Mouse (Mus musculus): ENCODE data around the gene Tmprss12. TPM values are rescaled to one million over a fixed set of nuclear protein-coding genes. Genes with fewer than 3 reads are reported as not detected.
"Not testable (repeated sequence)": the region's sequence is repeated elsewhere in the genome, so short reads cannot be mapped to it uniquely, and the experiment has no call there.

Gene Tmprss12
- polyA plus RNA-seq, 1 experiment from 2014 or later = not detected

GRCm38 (mm10) chr15:100277586-100277985 is 3.1 kb upstream of the Tmprss12 start:
- WGBS = 97% methylated on average over 3 of the region's 3 CpGs
- no peaks in the 10 kb centered on the region for H3K9me3 ChIP-seq (replicated peaks)
- no peak for ATAC-seq (ENCODE audit: low FRiP score)

GRCm38 (mm10) chr15:100288980-100289379 is 8.3 kb downstream of the Tmprss12 start:
- H3K27me3 ChIP-seq (replicated peaks) = no peaks in the 10 kb centered on the region
- H3K4me2 ChIP-seq = no peak overlapping the region
- H3K27ac ChIP-seq (replicated peaks) = no peak overlapping the region
- H3K36me3 ChIP-seq = no peaks in the 10 kb centered on the region
- no peak overlapping the region for H3K9ac ChIP-seq (replicated peaks)
- H3K4me1 ChIP-seq = no peaks in the 10 kb centered on the region
- WGBS = 90% methylated on average over 6 of the region's 6 CpGs
- no peaks in the 10 kb centered on the region for H3K9me3 ChIP-seq (replicated peaks)
- H3K4me3 ChIP-seq (replicated peaks) = no peak overlapping the region
- ATAC-seq (ENCODE audit: low FRiP score) = no peak

More at GRCm38 (mm10) chr15:100277586-100277985, 3.1 kb upstream of the Tmprss12 start:
- Histone ChIP-seq H3K4me3 (replicated peaks) (no peak overlapping the region), H3K27me3 (replicated peaks) (no peaks in the 10 kb centered on the region), H3K36me3 (no peaks in the 10 kb centered on the region), H3K4me1 (no peaks in the 10 kb centered on the region), H3K4me2 (no peak overlapping the region), H3K27ac (replicated peaks) (no peak overlapping the region), H3K9ac (replicated peaks) (no peak overlapping the region)

- WGBS = 64% methylated on average over 5 of the region's 5 CpGs
- Histone ChIP-seq H3K27me3 (replicated peaks) (no peaks in the 10 kb centered on the region), H3K27ac (replicated peaks) (no peak overlapping the region), H3K4me2 (no peak overlapping the region), H3K4me1 (no peaks in the 10 kb centered on the region), H3K9ac (replicated peaks) (no peak overlapping the region), H3K9me3 (replicated peaks) (no peaks in the 10 kb centered on the region), H3K36me3 (no peaks in the 10 kb centered on the region), H3K4me3 (replicated peaks) (no peak overlapping the region)
- no peak for ATAC-seq (ENCODE audit: low FRiP score)
These were observed 10.2 kb downstream of the Tmprss12 start for GRCm38 (mm10) chr15:100290858-100291257.

GRCm38 (mm10) chr15:100292326-100292725 is 11.7 kb downstream of the Tmprss12 start:
- WGBS = 58% methylated on average over 7 of the region's 7 CpGs
- no peaks in the 10 kb centered on the region for H3K27me3 ChIP-seq (replicated peaks)
- H3K9me3 ChIP-seq (replicated peaks) = no peaks in the 10 kb centered on the region
- H3K4me2 ChIP-seq = no peak overlapping the region
- H3K27ac ChIP-seq (replicated peaks) = no peak overlapping the region
- no peak for ATAC-seq (ENCODE audit: low FRiP score)
- no peaks in the 10 kb centered on the region for H3K4me1 ChIP-seq
- H3K9ac ChIP-seq (replicated peaks) = no peak overlapping the region
- no peaks in the 10 kb centered on the region for H3K36me3 ChIP-seq
- no peak overlapping the region for H3K4me3 ChIP-seq (replicated peaks)

GRCm38 (mm10) chr15:100297856-100298255 is 17.2 kb downstream of the Tmprss12 start:
- H3K27ac ChIP-seq (replicated peaks) = no peak overlapping the region
- WGBS = 92% methylated on average over 5 of the region's 5 CpGs
- H3K9me3 ChIP-seq (replicated peaks) = no peaks in the 10 kb centered on the region
- no peaks in the 10 kb centered on the region for H3K27me3 ChIP-seq (replicated peaks)
- no peak overlapping the region for H3K4me3 ChIP-seq (replicated peaks)
- H3K4me1 ChIP-seq = no peaks in the 10 kb centered on the region
- no peaks in the 10 kb centered on the region for H3K36me3 ChIP-seq
- no peak for ATAC-seq (ENCODE audit: low FRiP score)
- H3K9ac ChIP-seq (replicated peaks) = no peak overlapping the region
- no peak overlapping the region for H3K4me2 ChIP-seq

- ATAC-seq (ENCODE audit: low FRiP score) = no peak
- H3K4me3 ChIP-seq (replicated peaks) = no peak overlapping the region
- 83% methylated on average over 6 of the region's 6 CpGs for WGBS
- H3K4me2 ChIP-seq = no peak overlapping the region
- peaks cover 10% of the 10 kb centered on the region for H3K4me1 ChIP-seq
- no peaks in the 10 kb centered on the region for H3K27me3 ChIP-seq (replicated peaks)
- no peak overlapping the region for H3K27ac ChIP-seq (replicated peaks)
- no peaks in the 10 kb centered on the region for H3K36me3 ChIP-seq
- no peak overlapping the region for H3K9ac ChIP-seq (replicated peaks)
- H3K9me3 ChIP-seq (replicated peaks) = no peaks in the 10 kb centered on the region
These were observed 19.9 kb downstream of the Tmprss12 start for GRCm38 (mm10) chr15:100300499-100300898.

- no peaks in the 10 kb centered on the region for H3K27me3 ChIP-seq (replicated peaks)
- no peak for ATAC-seq (ENCODE audit: low FRiP score)
- no peak overlapping the region for H3K27ac ChIP-seq (replicated peaks)
- peaks cover 14% of the 10 kb centered on the region for H3K4me1 ChIP-seq
- H3K9me3 ChIP-seq (replicated peaks) = no peaks in the 10 kb centered on the region
- H3K9ac ChIP-seq (replicated peaks) = no peak overlapping the region
- no peaks in the 10 kb centered on the region for H3K36me3 ChIP-seq
- WGBS = 86% methylated on average over 15 of the region's 15 CpGs
- no peak overlapping the region for H3K4me3 ChIP-seq (replicated peaks)
- H3K4me2 ChIP-seq = no peak overlapping the region
These were observed 20.9 kb downstream of the Tmprss12 start for GRCm38 (mm10) chr15:100301556-100301955.

- Histone ChIP-seq H3K27ac (replicated peaks) (no peak overlapping the region), H3K4me2 (peak overlapping the region; percentile 82), H3K4me3 (replicated peaks) (peak overlapping the region; percentile 54), H3K9ac (replicated peaks) (peak overlapping the region; percentile 69; the same call in 1 of the 2 replicates), H3K4me1 (peaks cover 14% of the 10 kb centered on the region), H3K27me3 (replicated peaks) (no peaks in the 10 kb centered on the region), H3K36me3 (no peaks in the 10 kb centered on the region), H3K9me3 (replicated peaks) (no peaks in the 10 kb centered on the region)
- no peak for ATAC-seq (ENCODE audit: low FRiP score)
- WGBS = 58% methylated on average over 8 of the region's 8 CpGs
These were observed 22.9 kb downstream of the Tmprss12 start for GRCm38 (mm10) chr15:100303428-100304018.

- H3K27me3 ChIP-seq (replicated peaks) = no peaks in the 10 kb centered on the region
- WGBS = 2% methylated on average over 25 of the region's 30 CpGs
- no peaks in the 10 kb centered on the region for H3K36me3 ChIP-seq
- peak within 1 kb of the TSS; percentile 88 for H3K27ac ChIP-seq (replicated peaks)
- H3K4me2 ChIP-seq = peak within 1 kb of the TSS; percentile 82
- peaks cover 14% of the 10 kb centered on the region for H3K4me1 ChIP-seq
- H3K9ac ChIP-seq (replicated peaks) = peak within 1 kb of the TSS; percentile 69
- H3K9me3 ChIP-seq (replicated peaks) = no peaks in the 10 kb centered on the region
- ATAC-seq (ENCODE audit: low FRiP score) = peak; percentile 83
- H3K4me3 ChIP-seq (replicated peaks) = peak within 1 kb of the TSS; percentile 54
These were observed 23.7 kb downstream of the Tmprss12 start, which contains the start of gene Mettl7a1 for GRCm38 (mm10) chr15:100304019-100304991. Gene Mettl7a1 (plus strand): TSS chr15:100304140.

GRCm38 (mm10) chr15:100306201-100306600 is 25.6 kb downstream of the Tmprss12 start:
- H3K4me2 ChIP-seq = no peak overlapping the region
- no peaks in the 10 kb centered on the region for H3K9me3 ChIP-seq (replicated peaks)
- H3K4me3 ChIP-seq (replicated peaks) = no peak overlapping the region
- WGBS = 90% methylated on average over 2 of the region's 2 CpGs
- H3K4me1 ChIP-seq = peaks cover 18% of the 10 kb centered on the region
- H3K27me3 ChIP-seq (replicated peaks) = no peaks in the 10 kb centered on the region
- H3K9ac ChIP-seq (replicated peaks) = no peak overlapping the region
- ATAC-seq (ENCODE audit: low FRiP score) = no peak
- H3K27ac ChIP-seq (replicated peaks) = no peak overlapping the region
- H3K36me3 ChIP-seq = no peaks in the 10 kb centered on the region

- not testable (repeated sequence) for H3K4me2 ChIP-seq; H3K9me3 ChIP-seq (replicated peaks); H3K27me3 ChIP-seq (replicated peaks); H3K27ac ChIP-seq (replicated peaks); ATAC-seq (ENCODE audit: low FRiP score); H3K36me3 ChIP-seq; H3K4me3 ChIP-seq (replicated peaks); H3K9ac ChIP-seq (replicated peaks)
- H3K4me1 ChIP-seq = peaks cover 18% of the 10 kb centered on the region
- WGBS = 38% methylated on average over 11 of the region's 11 CpGs
These were observed 26.9 kb downstream of the Tmprss12 start for GRCm38 (mm10) chr15:100307438-100308096.
